Mouse (Mus musculus): ENCODE measurements around the gene BC048562. TPM values are rescaled to one million over a fixed set of nuclear protein-coding genes. Genes with fewer than 3 reads are reported as not detected.

BC048562 gene
- not detected for total RNA-seq (2021)
- long read RNA-seq, experiment 1 = 0 reads
- long read RNA-seq, experiment 2 = 0 reads

GRCm38 (mm10) chr9:108436182-108436581 is at the start of gene BC048562:
TSS of gene BC048562 (plus strand) at chr9:108436482.
- no peak for DNase-seq (ENCODE audit: low spot score in 2 of 2)

- no peak for DNase-seq (ENCODE audit: low spot score in 2 of 2)
These were observed 49.5 kb upstream of the BC048562 start for GRCm38 (mm10) chr9:108386816-108387215.

GRCm38 (mm10) chr9:108388601-108389000 is 47.7 kb upstream of the BC048562 start:
- DNase-seq (ENCODE audit: low spot score in 2 of 2) = no peak

GRCm38 (mm10) chr9:108389220-108389619 is 47.1 kb upstream of the BC048562 start:
- no peak for DNase-seq (ENCODE audit: low spot score in 2 of 2)

GRCm38 (mm10) chr9:108392676-108393075 is 43.6 kb upstream of the BC048562 start, which contains the start of gene 1700102P08Rik:
TSS of gene 1700102P08Rik (plus strand) at chr9:108392805.
- no peak for DNase-seq (ENCODE audit: low spot score in 2 of 2)

- DNase-seq (ENCODE audit: low spot score in 2 of 2) = no peak
These were observed 42.1 kb upstream of the BC048562 start for GRCm38 (mm10) chr9:108394191-108394590.

- no peak for DNase-seq (ENCODE audit: low spot score in 2 of 2)
These were observed 40.9 kb upstream of the BC048562 start for GRCm38 (mm10) chr9:108395427-108395826.

- no peak for DNase-seq (ENCODE audit: low spot score in 2 of 2)
These were observed 38.0 kb upstream of the BC048562 start for GRCm38 (mm10) chr9:108398324-108398723.

GRCm38 (mm10) chr9:108401186-108401960 is 34.9 kb upstream of the BC048562 start:
- no peak for DNase-seq (ENCODE audit: low spot score in 2 of 2)

GRCm38 (mm10) chr9:108403081-108403480 is 33.2 kb upstream of the BC048562 start:
- DNase-seq (ENCODE audit: low spot score in 2 of 2) = no peak

- no peak for DNase-seq (ENCODE audit: low spot score in 2 of 2)
These were observed 31.8 kb upstream of the BC048562 start for GRCm38 (mm10) chr9:108404451-108404850.

GRCm38 (mm10) chr9:108409535-108409934 is 26.7 kb upstream of the BC048562 start:
- DNase-seq (ENCODE audit: low spot score in 2 of 2) = no peak

- DNase-seq (ENCODE audit: low spot score in 2 of 2) = no peak
These were observed 24.8 kb upstream of the BC048562 start for GRCm38 (mm10) chr9:108411381-108411942.

- no peak for DNase-seq (ENCODE audit: low spot score in 2 of 2)
These were observed 24.1 kb upstream of the BC048562 start for GRCm38 (mm10) chr9:108412221-108412620.

- no peak for DNase-seq (ENCODE audit: low spot score in 2 of 2)
These were observed 7.9 kb upstream of the BC048562 start, which contains the start of gene Ccdc36 for GRCm38 (mm10) chr9:108428384-108428783. TSS of gene Ccdc36 (minus strand) at chr9:108428484.

- no peak for DNase-seq (ENCODE audit: low spot score in 2 of 2)
These were observed 4.7 kb upstream of the BC048562 start for GRCm38 (mm10) chr9:108431431-108432067.

- DNase-seq (ENCODE audit: low spot score in 2 of 2) = no peak
These were observed 2.9 kb downstream of the BC048562 start for GRCm38 (mm10) chr9:108439176-108439575.

GRCm38 (mm10) chr9:108440485-108440884 is 4.2 kb downstream of the BC048562 start:
- DNase-seq (ENCODE audit: low spot score in 2 of 2) = no peak

- no peak for DNase-seq (ENCODE audit: low spot score in 2 of 2)
These were observed 5.1 kb downstream of the BC048562 start for GRCm38 (mm10) chr9:108441236-108441919.

- DNase-seq (ENCODE audit: low spot score in 2 of 2) = no peak
These were observed 8.8 kb downstream of the BC048562 start for GRCm38 (mm10) chr9:108445125-108445524.

- DNase-seq (ENCODE audit: low spot score in 2 of 2) = no peak
These were observed 13.6 kb downstream of the BC048562 start for GRCm38 (mm10) chr9:108449860-108450259.

Measured in gastrocnemius, postnatal 4 days (tissue).